In the genomic region with DNA sequence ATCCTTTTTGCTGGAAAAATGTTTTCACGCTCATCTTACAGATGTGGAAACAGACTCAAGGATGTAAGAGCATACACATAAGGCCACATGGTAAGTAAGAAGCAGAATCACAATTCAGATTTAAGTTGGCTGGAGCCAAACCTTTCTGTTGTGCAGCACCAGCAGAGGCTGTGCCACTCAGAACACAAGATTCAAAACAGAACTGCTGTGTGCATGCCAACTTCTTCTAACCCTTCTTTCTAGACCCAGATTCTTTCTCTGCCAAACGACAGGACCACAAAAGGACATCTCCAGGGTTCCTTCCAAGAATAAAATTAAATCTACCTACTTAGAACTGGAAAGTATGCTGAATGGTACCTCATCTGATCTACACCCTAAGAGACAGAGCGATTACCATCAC, we compare ENCODE assay signal across 8 mouse cellular contexts. TPM values are rescaled to one million over a fixed set of nuclear protein-coding genes. Genes with fewer than 3 reads are reported as not detected.
A peak's percentile ranks its signal among the peaks of the same experiment; 100 is the strongest.
DNase-seq lines count a peak whose midpoint lies in the region; ATAC-seq and TF ChIP-seq lines count a peak whose summit lies in the region.

No protein-coding gene starts in this region.

- 86% methylated on average over 3 of the region's 3 CpGs for WGBS in heart, embryonic 11.5 days (ENCODE audit: insufficient replicate concordance)
- 81% methylated on average over 3 of the region's 3 CpGs for WGBS in liver, embryonic 12.5 days (ENCODE audit: insufficient replicate concordance)
- 79% methylated on average over 3 of the region's 3 CpGs for WGBS in liver, postnatal 0 days (ENCODE audit: insufficient replicate concordance)
- WGBS in forebrain, embryonic 11.5 days = 78% methylated on average over 3 of the region's 3 CpGs
- 73% methylated on average over 3 of the region's 3 CpGs for WGBS in limb, embryonic 15.5 days

- peaks cover 26% of the 10 kb centered on the region for H3K4me1 ChIP-seq in heart, embryonic 11.5 days (ENCODE audit: control insufficient read depth, insufficient read depth, low read length)
- H3K4me1 ChIP-seq in liver, embryonic 12.5 days = peaks cover 24% of the 10 kb centered on the region
- H3K4me1 ChIP-seq in liver, postnatal 0 days (ENCODE audit: insufficient read depth) = peaks cover 8% of the 10 kb centered on the region
- 0 out of 2 replicates have a peak, but pooled peaks cover 2% of the 10 kb centered on the region for H3K4me1 ChIP-seq in forebrain, embryonic 11.5 days (replicated peaks; ENCODE audit: control insufficient read depth, insufficient read depth, low read length)
- H3K4me1 ChIP-seq in limb, embryonic 15.5 days = peaks cover 42% of the 10 kb centered on the region

- H3K27me3 ChIP-seq in heart, embryonic 11.5 days (ENCODE audit: control insufficient read depth, insufficient read depth, low read length) = no peaks in the 10 kb centered on the region
- no peaks in the 10 kb centered on the region for H3K27me3 ChIP-seq in liver, embryonic 12.5 days (replicated peaks)
- H3K27me3 ChIP-seq in liver, postnatal 0 days (ENCODE audit: insufficient read depth, low read length) = no peaks in the 10 kb centered on the region
- no peaks in the 10 kb centered on the region for H3K27me3 ChIP-seq in forebrain, embryonic 11.5 days (ENCODE audit: control insufficient read depth, insufficient read depth, low read length)
- H3K27me3 ChIP-seq in limb, embryonic 15.5 days = no peaks in the 10 kb centered on the region

- no peak for ATAC-seq in heart, embryonic 11.5 days (replicated peaks; ENCODE audit: insufficient number of reproducible peaks, low FRiP score, low TSS enrichment)
- no peak for ATAC-seq in liver, embryonic 12.5 days
- no peak for ATAC-seq in liver, postnatal 0 days
- no peak for ATAC-seq in forebrain, embryonic 11.5 days (replicated peaks; ENCODE audit: low FRiP score)
- no peak for ATAC-seq in limb, embryonic 15.5 days (ENCODE audit: insufficient number of reproducible peaks, low FRiP score, low TSS enrichment, low read depth)

- no peak overlapping the region for H3K9ac ChIP-seq in heart, embryonic 11.5 days (ENCODE audit: low read depth, low read length)
- no peak overlapping the region for H3K9ac ChIP-seq in liver, embryonic 12.5 days
- no peak overlapping the region for H3K9ac ChIP-seq in liver, postnatal 0 days (replicated peaks)
- no peak overlapping the region for H3K9ac ChIP-seq in forebrain, embryonic 11.5 days (ENCODE audit: low read length)
- H3K9ac ChIP-seq in limb, embryonic 15.5 days = no peak overlapping the region

- H3K4me3 ChIP-seq in heart, embryonic 11.5 days (ENCODE audit: low read depth, low read length) = no peak overlapping the region
- no peak overlapping the region for H3K4me3 ChIP-seq in liver, embryonic 12.5 days
- no peak overlapping the region for H3K4me3 ChIP-seq in liver, postnatal 0 days (ENCODE audit: low read depth, low read length)
- H3K4me3 ChIP-seq in forebrain, embryonic 11.5 days (ENCODE audit: low read depth, low read length) = no peak overlapping the region
- H3K4me3 ChIP-seq in limb, embryonic 15.5 days = no peak overlapping the region

- DNase-seq in heart, postnatal 4 days = no peak
- no peak for DNase-seq in liver, postnatal 0 days
- DNase-seq in forebrain, embryonic 11.5 days (ENCODE audit: low spot score) = no peak
- DNase-seq in cerebellum, postnatal 36 days = no peak
- DNase-seq in right cerebral cortex, postnatal 25 days = no peak

- H3K4me2 ChIP-seq in heart, embryonic 11.5 days = no peak overlapping the region
- no peak overlapping the region for H3K4me2 ChIP-seq in liver, embryonic 12.5 days
- H3K4me2 ChIP-seq in liver, postnatal 0 days (ENCODE audit: low read depth, low read length) = no peak overlapping the region
- H3K4me2 ChIP-seq in forebrain, embryonic 11.5 days (ENCODE audit: low read depth, low read length, severe bottlenecking) = no peak overlapping the region
- no peak overlapping the region for H3K4me2 ChIP-seq in limb, embryonic 15.5 days

- TF ChIP-seq CTCF in liver, postnatal 0 days (IDR thresholded peaks at IDR 0.05; ENCODE audit: low read depth) = no peak

- H3K36me3 ChIP-seq in heart, embryonic 11.5 days (ENCODE audit: control insufficient read depth, insufficient read depth, low read length) = peaks cover 4% of the 10 kb centered on the region; the same call in 1 of the 2 replicates
- H3K36me3 ChIP-seq in liver, embryonic 12.5 days = peaks cover 10% of the 10 kb centered on the region
- H3K36me3 ChIP-seq in liver, postnatal 0 days (replicated peaks; ENCODE audit: insufficient read depth, low read length) = no peaks in the 10 kb centered on the region
- H3K36me3 ChIP-seq in forebrain, embryonic 11.5 days (ENCODE audit: control insufficient read depth, insufficient read depth, low read length) = no peaks in the 10 kb centered on the region
- H3K36me3 ChIP-seq in limb, embryonic 15.5 days = no peaks in the 10 kb centered on the region

- TF ChIP-seq EP300 in liver, postnatal 0 days (IDR thresholded peaks at IDR 0.05; ENCODE audit: low read depth) = no peak

- H3K9me3 ChIP-seq in heart, embryonic 11.5 days (replicated peaks; ENCODE audit: control insufficient read depth, low read length) = no peaks in the 10 kb centered on the region
- H3K9me3 ChIP-seq in liver, embryonic 12.5 days (replicated peaks) = no peaks in the 10 kb centered on the region
- H3K9me3 ChIP-seq in liver, postnatal 0 days (ENCODE audit: low read length) = no peaks in the 10 kb centered on the region
- no peaks in the 10 kb centered on the region for H3K9me3 ChIP-seq in forebrain, embryonic 11.5 days (ENCODE audit: control insufficient read depth, low read length)
- H3K9me3 ChIP-seq in limb, embryonic 15.5 days = no peaks in the 10 kb centered on the region

- H3K27ac ChIP-seq in heart, embryonic 11.5 days (ENCODE audit: low read depth, low read length) = peak overlapping the region; percentile 54
- H3K27ac ChIP-seq in liver, embryonic 12.5 days = peak overlapping the region; percentile 15; the same call in 1 of the 2 replicates
- no peak overlapping the region for H3K27ac ChIP-seq in liver, postnatal 0 days (ENCODE audit: low read depth)
- H3K27ac ChIP-seq in forebrain, embryonic 11.5 days (ENCODE audit: low read depth, low read length) = peak overlapping the region; percentile 19; the same call in 1 of the 2 replicates
- peak overlapping the region; percentile 75 for H3K27ac ChIP-seq in limb, embryonic 15.5 days

RNA-seq across cellular contexts. Expression of a gene that starts 3.3 kb away (rescaled TPM):
- polyA plus RNA-seq in heart, embryonic 11.5 days (2014; fragmentation: Nextera tagmentation; extraction: Ambion mirVana) = 2.7 and 3.1 TPM in 2 replicates
- 1 to 10 TPM; 1.7 to 2.4 TPM for total RNA-seq in heart, postnatal 4 days (2021)
- 1.5 and 2.0 TPM in 2 replicates for polyA plus RNA-seq in liver, embryonic 12.5 days (2016; fragmentation: Nextera tagmentation; extraction: Ambion mirVana)
- 0.61 and 0.84 TPM in 2 replicates for polyA plus RNA-seq in liver, postnatal 0 days (2015; fragmentation: Nextera tagmentation; extraction: Ambion mirVana)
- 3.7 and 4.9 TPM in 2 replicates for polyA plus RNA-seq in forebrain, embryonic 11.5 days (2014; fragmentation: Nextera tagmentation; extraction: Ambion mirVana)
- polyA plus RNA-seq in limb, embryonic 15.5 days (2015; fragmentation: Nextera tagmentation; extraction: Ambion mirVana) = 1.3 and 2.5 TPM in 2 replicates

RNA-seq across cellular contexts. Expression of a gene that starts 21.8 kb away (rescaled TPM):
- polyA plus RNA-seq in heart, embryonic 11.5 days (2014; fragmentation: Nextera tagmentation; extraction: Ambion mirVana) = 100 and 108 TPM in 2 replicates
- total RNA-seq in heart, postnatal 4 days (2021) = 10 to 100 TPM; 65.1 to 65.5 TPM
- 41.2 and 43.8 TPM in 2 replicates for polyA plus RNA-seq in liver, embryonic 12.5 days (2016; fragmentation: Nextera tagmentation; extraction: Ambion mirVana)
- 27.5 and 28.9 TPM in 2 replicates for polyA plus RNA-seq in liver, postnatal 0 days (2015; fragmentation: Nextera tagmentation; extraction: Ambion mirVana)
- polyA plus RNA-seq in forebrain, embryonic 11.5 days (2014; fragmentation: Nextera tagmentation; extraction: Ambion mirVana) = 67.7 and 71.1 TPM in 2 replicates
- polyA plus RNA-seq in limb, embryonic 15.5 days (2015; fragmentation: Nextera tagmentation; extraction: Ambion mirVana) = 80.6 and 95.9 TPM in 2 replicates

RNA-seq across cellular contexts. Expression of a gene that starts 49.7 kb away (rescaled TPM):
- 155 and 159 TPM in 2 replicates for polyA plus RNA-seq in heart, embryonic 11.5 days (2014; fragmentation: Nextera tagmentation; extraction: Ambion mirVana)
- total RNA-seq in heart, postnatal 4 days (2021) = 10 to 100 TPM; 43.5 to 56.8 TPM
- 269 and 280 TPM in 2 replicates for polyA plus RNA-seq in liver, embryonic 12.5 days (2016; fragmentation: Nextera tagmentation; extraction: Ambion mirVana)
- polyA plus RNA-seq in liver, postnatal 0 days (2015; fragmentation: Nextera tagmentation; extraction: Ambion mirVana) = 104 and 109 TPM in 2 replicates
- polyA plus RNA-seq in forebrain, embryonic 11.5 days (2014; fragmentation: Nextera tagmentation; extraction: Ambion mirVana) = 300 and 304 TPM in 2 replicates
- polyA plus RNA-seq in limb, embryonic 15.5 days (2015; fragmentation: Nextera tagmentation; extraction: Ambion mirVana) = 164 and 174 TPM in 2 replicates

RNA-seq across cellular contexts. Expression of a gene that starts 52.6 kb away (rescaled TPM):
- polyA plus RNA-seq in heart, embryonic 11.5 days (2014; fragmentation: Nextera tagmentation; extraction: Ambion mirVana) = 22.4 and 28.0 TPM in 2 replicates
- total RNA-seq in heart, postnatal 4 days (2021) = 10 to 100 TPM; 16.5 to 19.3 TPM
- polyA plus RNA-seq in liver, embryonic 12.5 days (2016; fragmentation: Nextera tagmentation; extraction: Ambion mirVana) = 14.9 and 17.4 TPM in 2 replicates
- 12.7 and 14.8 TPM in 2 replicates for polyA plus RNA-seq in liver, postnatal 0 days (2015; fragmentation: Nextera tagmentation; extraction: Ambion mirVana)
- 34.2 and 35.2 TPM in 2 replicates for polyA plus RNA-seq in forebrain, embryonic 11.5 days (2014; fragmentation: Nextera tagmentation; extraction: Ambion mirVana)
- 30.3 and 31.1 TPM in 2 replicates for polyA plus RNA-seq in limb, embryonic 15.5 days (2015; fragmentation: Nextera tagmentation; extraction: Ambion mirVana)

RNA-seq across cellular contexts. Expression of a gene that starts 58.5 kb away (rescaled TPM):
- polyA plus RNA-seq in heart, embryonic 11.5 days (2014; fragmentation: Nextera tagmentation; extraction: Ambion mirVana) = 980 and 988 TPM in 2 replicates
- 100 to 1,000 TPM; 768 to 770 TPM for total RNA-seq in heart, postnatal 4 days (2021)
- 1,196 and 1,210 TPM in 2 replicates for polyA plus RNA-seq in liver, embryonic 12.5 days (2016; fragmentation: Nextera tagmentation; extraction: Ambion mirVana)
- 600 and 612 TPM in 2 replicates for polyA plus RNA-seq in liver, postnatal 0 days (2015; fragmentation: Nextera tagmentation; extraction: Ambion mirVana)
- polyA plus RNA-seq in forebrain, embryonic 11.5 days (2014; fragmentation: Nextera tagmentation; extraction: Ambion mirVana) = 1,087 and 1,101 TPM in 2 replicates
- 1,189 and 1,208 TPM in 2 replicates for polyA plus RNA-seq in limb, embryonic 15.5 days (2015; fragmentation: Nextera tagmentation; extraction: Ambion mirVana)
